8 mouse cellular contexts compared by ENCODE assay signal in the genomic region with DNA sequence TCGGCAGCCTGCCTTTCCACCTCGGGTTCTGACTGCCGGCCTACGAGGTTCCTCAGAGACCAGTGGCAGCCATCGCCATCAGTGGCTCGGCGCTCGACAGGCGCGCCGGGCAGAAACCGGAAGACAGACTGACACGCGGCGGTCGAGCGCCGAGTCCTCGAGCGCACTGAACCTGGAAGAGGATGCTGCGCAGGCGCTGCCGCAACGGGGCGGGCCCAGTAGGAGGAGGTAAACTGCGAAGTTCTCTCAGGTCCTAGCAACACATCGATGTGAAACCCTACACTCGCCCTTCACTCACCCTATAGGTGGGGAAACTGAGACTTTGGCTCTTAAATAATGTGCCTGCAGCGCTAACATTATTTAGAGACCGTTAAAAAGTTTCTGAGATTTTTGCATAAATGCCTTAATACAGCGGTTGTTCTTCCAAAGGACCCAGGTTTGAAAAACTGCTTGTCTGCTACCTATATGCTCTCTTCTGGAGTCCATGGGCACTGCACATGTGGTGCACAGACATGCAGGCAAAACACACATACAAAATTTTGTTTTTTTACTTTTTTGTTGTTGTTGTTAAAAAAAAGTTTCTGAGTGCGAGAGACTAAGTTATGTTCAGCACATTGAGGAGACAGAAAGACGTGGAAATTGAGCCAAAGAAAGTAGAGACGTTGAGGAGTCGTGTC. TPM values are rescaled to one million over a fixed set of nuclear protein-coding genes. Genes with fewer than 3 reads are reported as not detected.
A peak's percentile ranks its signal among the peaks of the same experiment; 100 is the strongest.
DNase-seq lines count a peak whose midpoint lies in the region; ATAC-seq and TF ChIP-seq lines count a peak whose summit lies in the region.

Gene Rbsn (minus strand): TSS at position 153 of the 677 bp plus-strand sequence.

- peak; percentile 51 for TF ChIP-seq POLR2A in kidney, adult 2 months (IDR thresholded peaks at IDR 0.05; ENCODE audit: low read depth, low read length)
- peak; percentile 36 for TF ChIP-seq POLR2A in spleen, adult 2 months (IDR thresholded peaks at IDR 0.05; ENCODE audit: low read depth, low read length)

- H3K9me3 ChIP-seq in embryonic facial prominence, embryonic 13.5 days, result no peaks in the 10 kb centered on the region
- no peaks in the 10 kb centered on the region for H3K9me3 ChIP-seq in limb, embryonic 12.5 days
- no peaks in the 10 kb centered on the region for H3K9me3 ChIP-seq in midbrain, embryonic 15.5 days

- H3K4me1 ChIP-seq in embryonic facial prominence, embryonic 13.5 days, result peaks cover 11% of the 10 kb centered on the region
- peaks cover 6% of the 10 kb centered on the region; the same call in 1 of the 2 replicates for H3K4me1 ChIP-seq in kidney, adult 2 months (ENCODE audit: control insufficient read depth, insufficient read depth, low read length)
- H3K4me1 ChIP-seq in limb, embryonic 12.5 days (replicated peaks), result peaks cover 9% of the 10 kb centered on the region
- H3K4me1 ChIP-seq in midbrain, embryonic 15.5 days, result peaks cover 17% of the 10 kb centered on the region
- peaks cover 6% of the 10 kb centered on the region; the same call in 1 of the 2 replicates for H3K4me1 ChIP-seq in spleen, adult 2 months (ENCODE audit: control insufficient read depth, insufficient read depth, insufficient read length)

- peaks cover 5% of the 10 kb centered on the region; the same call in 1 of the 2 replicates for H3K27me3 ChIP-seq in embryonic facial prominence, embryonic 13.5 days
- H3K27me3 ChIP-seq in kidney, adult 2 months (replicated peaks; ENCODE audit: control insufficient read depth, insufficient read depth, low read length), result no peaks in the 10 kb centered on the region
- peaks cover 1% of the 10 kb centered on the region; the same call in 1 of the 2 replicates for H3K27me3 ChIP-seq in limb, embryonic 12.5 days
- H3K27me3 ChIP-seq in midbrain, embryonic 15.5 days (replicated peaks), result no peaks in the 10 kb centered on the region
- H3K27me3 ChIP-seq in spleen, adult 2 months (ENCODE audit: control insufficient read depth, insufficient read depth, low read length), result no peaks in the 10 kb centered on the region

- peak; percentile 94 for ATAC-seq in embryonic facial prominence, embryonic 13.5 days (ENCODE audit: insufficient number of reproducible peaks, insufficient read depth, low FRiP score, low TSS enrichment, low read depth)
- ATAC-seq in limb, embryonic 12.5 days (ENCODE audit: insufficient number of reproducible peaks, insufficient read depth, low FRiP score, low TSS enrichment, low read depth), result peak; percentile 93
- ATAC-seq in midbrain, embryonic 15.5 days (replicated peaks), result peak; percentile 97

- peak within 1 kb of the TSS; percentile 97 for H3K9ac ChIP-seq in embryonic facial prominence, embryonic 13.5 days
- peak within 1 kb of the TSS; percentile 92 for H3K9ac ChIP-seq in limb, embryonic 12.5 days (replicated peaks)
- H3K9ac ChIP-seq in midbrain, embryonic 15.5 days, result peak within 1 kb of the TSS; percentile 95

- TF ChIP-seq CTCF in kidney, adult 2 months (conservative IDR thresholded peaks at IDR 0.05; ENCODE audit: insufficient read depth, insufficient read length, low read depth, low read length), result 0 out of 2 replicates have a peak, but pooled peaks have one; percentile 11
- TF ChIP-seq CTCF in spleen, adult 2 months (IDR thresholded peaks at IDR 0.05; ENCODE audit: extremely low read depth, insufficient read depth, insufficient read length, insufficient replicate concordance), result no peak

- WGBS in embryonic facial prominence, embryonic 13.5 days, result 10% methylated on average over 35 of the region's 35 CpGs
- WGBS in kidney, adult 2 months, result 8% methylated on average over 35 of the region's 35 CpGs
- 12% methylated on average over 35 of the region's 35 CpGs for WGBS in limb, embryonic 12.5 days
- 10% methylated on average over 35 of the region's 35 CpGs for WGBS in midbrain, embryonic 15.5 days
- WGBS in spleen, adult 2 months, result 11% methylated on average over 35 of the region's 35 CpGs

- H3K27ac ChIP-seq in embryonic facial prominence, embryonic 13.5 days, result peak within 1 kb of the TSS; percentile 80
- H3K27ac ChIP-seq in kidney, adult 2 months (ENCODE audit: insufficient read depth, low read depth, low read length), result peak within 1 kb of the TSS; percentile 11; the same call in 1 of the 2 replicates
- peak within 1 kb of the TSS; percentile 79 for H3K27ac ChIP-seq in limb, embryonic 12.5 days
- H3K27ac ChIP-seq in midbrain, embryonic 15.5 days, result peak within 1 kb of the TSS; percentile 93
- H3K27ac ChIP-seq in spleen, adult 2 months (ENCODE audit: insufficient read depth, low read length), result peak within 1 kb of the TSS; percentile 69

- peak within 1 kb of the TSS; percentile 99 for H3K4me3 ChIP-seq in embryonic facial prominence, embryonic 13.5 days
- peak within 1 kb of the TSS; percentile 68 for H3K4me3 ChIP-seq in kidney, adult 2 months (ENCODE audit: insufficient read depth, low read depth, low read length)
- H3K4me3 ChIP-seq in limb, embryonic 12.5 days (replicated peaks), result peak within 1 kb of the TSS; percentile 98
- H3K4me3 ChIP-seq in midbrain, embryonic 15.5 days, result peak within 1 kb of the TSS; percentile 99
- H3K4me3 ChIP-seq in spleen, adult 2 months (ENCODE audit: extremely low read depth, insufficient read depth, insufficient read length), result peak within 1 kb of the TSS; percentile 100

- DNase-seq in 3134 (ENCODE audit: extremely low read depth, insufficient read length, low spot score), result peak; percentile 87
- DNase-seq in adrenal gland, postnatal 36 days, result peak; percentile 94 to 97
- DNase-seq in heart, adult 18-20 months, result peak; percentile 94 to 95
- DNase-seq in kidney, adult 2 months, result peak; percentile 96
- DNase-seq in spleen, adult 2 months (ENCODE audit: low read depth in 1 of 2, low spot score in 2 of 2), result peak; percentile 84 to 93

- peak within 1 kb of the TSS; percentile 95 for H3K4me2 ChIP-seq in embryonic facial prominence, embryonic 13.5 days
- H3K4me2 ChIP-seq in limb, embryonic 12.5 days, result peak within 1 kb of the TSS; percentile 96
- peak within 1 kb of the TSS; percentile 88 for H3K4me2 ChIP-seq in midbrain, embryonic 15.5 days

- H3K36me3 ChIP-seq in embryonic facial prominence, embryonic 13.5 days, result peaks cover 16% of the 10 kb centered on the region
- H3K36me3 ChIP-seq in kidney, adult 2 months (ENCODE audit: control insufficient read depth, insufficient read depth, low read length), result no peaks in the 10 kb centered on the region; the same call in 1 of the 2 replicates
- peaks cover 14% of the 10 kb centered on the region for H3K36me3 ChIP-seq in limb, embryonic 12.5 days
- H3K36me3 ChIP-seq in midbrain, embryonic 15.5 days (replicated peaks), result no peaks in the 10 kb centered on the region; the same call in 1 of the 2 replicates
- H3K36me3 ChIP-seq in spleen, adult 2 months (ENCODE audit: control insufficient read depth, insufficient read depth, low read length), result peaks cover 3% of the 10 kb centered on the region; the same call in 1 of the 2 replicates

RNA-seq across cellular contexts. Expression of gene Rbsn, which starts in this region (rescaled TPM):
- 10 to 100 TPM; 20.4 to 23.1 TPM for total RNA-seq in adrenal gland, postnatal 36 days (2021)
- polyA plus RNA-seq in embryonic facial prominence, embryonic 13.5 days (2015; fragmentation: Nextera tagmentation; extraction: Ambion mirVana), result 28.7 and 33.6 TPM in 2 replicates
- total RNA-seq in heart, adult 18-20 months (2021), result 10 to 100 TPM; 12.4 to 13.3 TPM
- polyA plus RNA-seq in kidney, adult 2 months (2012; rRNA removed), result 10.4 and 10.5 TPM in 2 replicates
- polyA plus RNA-seq in limb, embryonic 12.5 days (2016; fragmentation: Nextera tagmentation; extraction: Ambion mirVana), result 34.0 and 38.3 TPM in 2 replicates
- 31.3 and 39.0 TPM in 2 replicates for polyA plus RNA-seq in midbrain, embryonic 15.5 days (2015; fragmentation: Nextera tagmentation; extraction: Ambion mirVana)
- polyA plus RNA-seq in spleen, adult 2 months (2012; rRNA removed), result 5.2 and 5.4 TPM in 2 replicates

Comparison
In these comparisons a context has a peak if more than half of its experiments do, and no peak if none do; other contexts are left out.
1. Peak in every context shown above with its lines: DNase-seq, ATAC-seq, H3K4me3 ChIP-seq and H3K27ac ChIP-seq.
2. H3K27ac ChIP-seq: peak in every context shown above with its lines; median percentile 93 in midbrain, embryonic 15.5 days; 80 in embryonic facial prominence, embryonic 13.5 days; 79 in limb, embryonic 12.5 days; 69 in spleen, adult 2 months; 11 in kidney, adult 2 months.